Mouse (Mus musculus): ENCODE data around the gene Samd8. TPM values are rescaled to one million over a fixed set of nuclear protein-coding genes. Genes with fewer than 3 reads are reported as not detected.
A peak's percentile ranks its signal among the peaks of the same experiment; 100 is the strongest.

The Samd8 gene
- polyA plus RNA-seq, 1 experiment from 2014 or later: 11.6 TPM

- no peak overlapping the region for H3K27ac ChIP-seq
- H3K36me3 ChIP-seq: no peaks in the 10 kb centered on the region
- peaks cover 31% of the 10 kb centered on the region for H3K4me1 ChIP-seq
- DNase-seq (ENCODE audit: low spot score): no peak
- WGBS: 38% methylated on average over 15 of the region's 15 CpGs
- H3K27me3 ChIP-seq (ENCODE audit: insufficient read depth, poor library complexity, severe bottlenecking): peaks cover 7% of the 10 kb centered on the region; the same call in 1 of the 2 replicates
- no peak overlapping the region for H3K4me3 ChIP-seq
- no peaks in the 10 kb centered on the region for H3K9me3 ChIP-seq
Measured at GRCm38 (mm10) chr14:21748142-21748870, 2.0 kb upstream of the Samd8 start.

- H3K4me1 ChIP-seq: peaks cover 27% of the 10 kb centered on the region
- H3K4me3 ChIP-seq: peak within 1 kb of the TSS; percentile 88
- no peaks in the 10 kb centered on the region for H3K27me3 ChIP-seq (ENCODE audit: insufficient read depth, poor library complexity, severe bottlenecking)
- H3K27ac ChIP-seq: peak within 1 kb of the TSS; percentile 93
- under 1% methylated on average over 26 of the region's 26 CpGs for WGBS
- no peaks in the 10 kb centered on the region for H3K36me3 ChIP-seq
- peak; percentile 87 for DNase-seq (ENCODE audit: low spot score)
- no peaks in the 10 kb centered on the region for H3K9me3 ChIP-seq
Measured at GRCm38 (mm10) chr14:21750881-21751542, 681 bp downstream of the Samd8 start, which contains the start of gene Dusp13. Gene Dusp13 (minus strand): TSS chr14:21751181.

- WGBS: 97% methylated on average over 3 of the region's 3 CpGs
- Histone ChIP-seq H3K27me3 (ENCODE audit: insufficient read depth, poor library complexity, severe bottlenecking) (no peaks in the 10 kb centered on the region), H3K4me3 (no peak overlapping the region), H3K27ac (no peak overlapping the region), H3K9me3 (no peaks in the 10 kb centered on the region), H3K36me3 (no peaks in the 10 kb centered on the region), H3K4me1 (peaks cover 27% of the 10 kb centered on the region)
- DNase-seq (ENCODE audit: low spot score): no peak
Measured at GRCm38 (mm10) chr14:21752411-21752810, 2.1 kb downstream of the Samd8 start.

- no peaks in the 10 kb centered on the region for H3K36me3 ChIP-seq
- H3K4me3 ChIP-seq: no peak overlapping the region
- H3K27ac ChIP-seq: no peak overlapping the region
- no peak for DNase-seq (ENCODE audit: low spot score)
- H3K27me3 ChIP-seq (ENCODE audit: insufficient read depth, poor library complexity, severe bottlenecking): no peaks in the 10 kb centered on the region
- no peaks in the 10 kb centered on the region for H3K9me3 ChIP-seq
- 83% methylated on average over 4 of the region's 4 CpGs for WGBS
- H3K4me1 ChIP-seq: peaks cover 29% of the 10 kb centered on the region
Measured at GRCm38 (mm10) chr14:21753367-21753766, 3.0 kb downstream of the Samd8 start.

GRCm38 (mm10) chr14:21761560-21761959 is 11.2 kb downstream of the Samd8 start:
- Histone ChIP-seq H3K4me3 (no peak overlapping the region), H3K9me3 (no peaks in the 10 kb centered on the region), H3K36me3 (no peaks in the 10 kb centered on the region), H3K27me3 (ENCODE audit: insufficient read depth, poor library complexity, severe bottlenecking) (no peaks in the 10 kb centered on the region), H3K27ac (no peak overlapping the region), H3K4me1 (peaks cover 34% of the 10 kb centered on the region)
- WGBS: 72% methylated on average over 9 of the region's 9 CpGs
- no peak for DNase-seq (ENCODE audit: low spot score)

GRCm38 (mm10) chr14:21763736-21764135 is 13.4 kb downstream of the Samd8 start:
- no peaks in the 10 kb centered on the region for H3K9me3 ChIP-seq
- WGBS: 86% methylated on average over 3 of the region's 3 CpGs

GRCm38 (mm10) chr14:21764646-21765045 is 14.3 kb downstream of the Samd8 start:
- Histone ChIP-seq H3K4me3 (no peak overlapping the region), H3K4me1 (peaks cover 28% of the 10 kb centered on the region), H3K9me3 (no peaks in the 10 kb centered on the region), H3K27ac (no peak overlapping the region), H3K36me3 (no peaks in the 10 kb centered on the region), H3K27me3 (ENCODE audit: insufficient read depth, poor library complexity, severe bottlenecking) (no peaks in the 10 kb centered on the region)
- DNase-seq (ENCODE audit: low spot score): no peak
- WGBS: 82% methylated on average over 6 of the region's 6 CpGs

More at GRCm38 (mm10) chr14:21763736-21764135, 13.4 kb downstream of the Samd8 start:
- no peak for DNase-seq (ENCODE audit: low spot score)
- Histone ChIP-seq H3K4me1 (peaks cover 33% of the 10 kb centered on the region), H3K36me3 (no peaks in the 10 kb centered on the region), H3K4me3 (no peak overlapping the region), H3K27ac (no peak overlapping the region), H3K27me3 (ENCODE audit: insufficient read depth, poor library complexity, severe bottlenecking) (no peaks in the 10 kb centered on the region)

- Histone ChIP-seq H3K36me3 (no peaks in the 10 kb centered on the region), H3K27me3 (ENCODE audit: insufficient read depth, poor library complexity, severe bottlenecking) (no peaks in the 10 kb centered on the region), H3K4me3 (no peak overlapping the region), H3K27ac (no peak overlapping the region), H3K9me3 (no peaks in the 10 kb centered on the region), H3K4me1 (peaks cover 28% of the 10 kb centered on the region)
- WGBS: 56% methylated on average over 7 of the region's 7 CpGs
- DNase-seq (ENCODE audit: low spot score): no peak
Measured at GRCm38 (mm10) chr14:21765754-21766397, 15.5 kb downstream of the Samd8 start.

GRCm38 (mm10) chr14:21766398-21766958 is 16.1 kb downstream of the Samd8 start:
- H3K9me3 ChIP-seq: no peaks in the 10 kb centered on the region
- H3K36me3 ChIP-seq: no peaks in the 10 kb centered on the region
- no peak overlapping the region for H3K27ac ChIP-seq
- DNase-seq (ENCODE audit: low spot score): no peak
- H3K4me3 ChIP-seq: no peak overlapping the region
- H3K27me3 ChIP-seq (ENCODE audit: insufficient read depth, poor library complexity, severe bottlenecking): no peaks in the 10 kb centered on the region
- 81% methylated on average over 6 of the region's 6 CpGs for WGBS
- peaks cover 25% of the 10 kb centered on the region for H3K4me1 ChIP-seq

GRCm38 (mm10) chr14:21772506-21773281 is 22.4 kb downstream of the Samd8 start:
- no peak overlapping the region for H3K27ac ChIP-seq
- no peaks in the 10 kb centered on the region for H3K9me3 ChIP-seq
- H3K4me1 ChIP-seq: peaks cover 7% of the 10 kb centered on the region; the same call in 1 of the 2 replicates
- no peak for DNase-seq (ENCODE audit: low spot score)
- H3K27me3 ChIP-seq (ENCODE audit: insufficient read depth, poor library complexity, severe bottlenecking): no peaks in the 10 kb centered on the region
- H3K36me3 ChIP-seq: peaks cover 16% of the 10 kb centered on the region
- WGBS: 80% methylated on average over 11 of the region's 11 CpGs
- no peak overlapping the region for H3K4me3 ChIP-seq

- H3K27ac ChIP-seq: no peak overlapping the region
- no peak overlapping the region for H3K4me3 ChIP-seq
- whole genome bisulfite sequencing: 81% methylated on average over 2 of the region's 2 CpGs
- no peaks in the 10 kb centered on the region for H3K27me3 ChIP-seq (ENCODE audit: insufficient read depth, poor library complexity, severe bottlenecking)
- no peak for DNase-seq (ENCODE audit: low spot score)
- H3K4me1 ChIP-seq: no peaks in the 10 kb centered on the region; the same call in 1 of the 2 replicates
- H3K36me3 ChIP-seq: peaks cover 25% of the 10 kb centered on the region
- no peaks in the 10 kb centered on the region for H3K9me3 ChIP-seq
Measured at GRCm38 (mm10) chr14:21773946-21774345, 23.6 kb downstream of the Samd8 start.

GRCm38 (mm10) chr14:21776201-21776600 is 25.9 kb downstream of the Samd8 start:
- no peaks in the 10 kb centered on the region for H3K9me3 ChIP-seq
- H3K4me3 ChIP-seq: no peak overlapping the region
- no peak overlapping the region for H3K27ac ChIP-seq
- no peak for DNase-seq (ENCODE audit: low spot score)
- H3K27me3 ChIP-seq (ENCODE audit: insufficient read depth, poor library complexity, severe bottlenecking): no peaks in the 10 kb centered on the region
- 89% methylated on average over 4 of the region's 4 CpGs for WGBS
- H3K4me1 ChIP-seq: no peaks in the 10 kb centered on the region; the same call in 1 of the 2 replicates
- H3K36me3 ChIP-seq: peaks cover 41% of the 10 kb centered on the region
